ENCODE assay signal across 8 mouse cellular contexts in the genomic region with DNA sequence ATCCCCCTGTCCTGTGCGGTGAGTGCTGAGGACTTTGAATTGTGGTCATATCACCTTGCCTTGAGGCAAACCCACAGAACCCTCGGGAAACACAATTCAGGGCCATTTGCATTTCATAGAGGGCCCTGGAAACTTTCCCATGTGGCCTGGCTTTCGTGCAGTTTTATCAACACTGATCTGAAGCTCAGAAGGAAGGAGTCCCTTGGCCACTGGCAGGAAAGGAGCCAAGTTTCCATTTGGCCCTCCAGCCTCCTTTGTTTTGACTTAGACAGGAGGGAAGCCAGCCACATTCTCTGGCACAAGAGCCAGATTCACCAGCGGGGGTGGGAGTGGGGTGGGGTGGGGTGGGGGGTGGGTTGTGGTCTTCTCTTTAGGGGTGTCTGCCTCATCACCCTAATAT. TPM values are rescaled to one million over a fixed set of nuclear protein-coding genes. Genes with fewer than 3 reads are reported as not detected.
DNase-seq lines count a peak whose midpoint lies in the region; ATAC-seq lines count a peak whose summit lies in the region.

No protein-coding gene starts in this region.

- no peak overlapping the region for H3K4me3 ChIP-seq in forebrain, embryonic 16.5 days (replicated peaks; ENCODE audit: low read length)
- H3K4me3 ChIP-seq in forebrain, embryonic 11.5 days (ENCODE audit: low read depth, low read length) = no peak overlapping the region
- no peak overlapping the region for H3K4me3 ChIP-seq in heart, embryonic 14.5 days (ENCODE audit: control insufficient read depth in 1 of 2, insufficient read depth in 1 of 2, low read depth in 1 of 2, low read length in 2 of 2)
- no peak overlapping the region for H3K4me3 ChIP-seq in liver, embryonic 12.5 days

- H3K27me3 ChIP-seq in forebrain, embryonic 16.5 days (replicated peaks; ENCODE audit: control insufficient read depth, insufficient read depth, low read length) = no peaks in the 10 kb centered on the region
- H3K27me3 ChIP-seq in forebrain, embryonic 11.5 days (ENCODE audit: control insufficient read depth, insufficient read depth, low read length) = no peaks in the 10 kb centered on the region
- no peaks in the 10 kb centered on the region for H3K27me3 ChIP-seq in heart, embryonic 14.5 days (ENCODE audit: control insufficient read depth, insufficient read depth, low read length)
- H3K27me3 ChIP-seq in liver, embryonic 12.5 days (replicated peaks) = no peaks in the 10 kb centered on the region

- peaks cover 5% of the 10 kb centered on the region; the same call in 1 of the 2 replicates for H3K4me1 ChIP-seq in forebrain, embryonic 16.5 days (replicated peaks; ENCODE audit: control insufficient read depth, insufficient read depth, low read length)
- no peaks in the 10 kb centered on the region for H3K4me1 ChIP-seq in forebrain, embryonic 11.5 days (replicated peaks; ENCODE audit: control insufficient read depth, insufficient read depth, low read length)
- H3K4me1 ChIP-seq in heart, embryonic 14.5 days (ENCODE audit: control insufficient read depth in 2 of 2, insufficient read depth in 2 of 2, low read length in 2 of 2) = peaks cover 13 to 18% of the 10 kb centered on the region in 2 experiments
- H3K4me1 ChIP-seq in liver, embryonic 12.5 days = peaks cover 29% of the 10 kb centered on the region

- no peak overlapping the region for H3K27ac ChIP-seq in forebrain, embryonic 16.5 days (ENCODE audit: low read length)
- H3K27ac ChIP-seq in forebrain, embryonic 11.5 days (ENCODE audit: low read depth, low read length) = no peak overlapping the region
- peak overlapping the region; percentile 9 to 15; a peak in 2 of 4 replicates for H3K27ac ChIP-seq in heart, embryonic 14.5 days (replicated peaks in 1 of 2; ENCODE audit: control insufficient read depth in 1 of 2, insufficient read depth in 1 of 2, low read depth in 2 of 2, low read length in 2 of 2)
- H3K27ac ChIP-seq in liver, embryonic 12.5 days = no peak overlapping the region

- H3K4me2 ChIP-seq in forebrain, embryonic 16.5 days (ENCODE audit: low read length) = no peak overlapping the region
- no peak overlapping the region for H3K4me2 ChIP-seq in forebrain, embryonic 11.5 days (ENCODE audit: low read depth, low read length, severe bottlenecking)
- H3K4me2 ChIP-seq in heart, embryonic 14.5 days (ENCODE audit: low read length) = no peak overlapping the region
- H3K4me2 ChIP-seq in liver, embryonic 12.5 days = no peak overlapping the region

- no peak overlapping the region for H3K9ac ChIP-seq in forebrain, embryonic 16.5 days (replicated peaks; ENCODE audit: low read depth, low read length)
- H3K9ac ChIP-seq in forebrain, embryonic 11.5 days (ENCODE audit: low read length) = no peak overlapping the region
- no peak overlapping the region for H3K9ac ChIP-seq in heart, embryonic 14.5 days (ENCODE audit: low read length)
- no peak overlapping the region for H3K9ac ChIP-seq in liver, embryonic 12.5 days

- WGBS in forebrain, embryonic 16.5 days = 24% methylated on average over 4 of the region's 4 CpGs
- WGBS in forebrain, embryonic 11.5 days = 60% methylated on average over 4 of the region's 4 CpGs
- WGBS in heart, embryonic 14.5 days = 21% methylated on average over 4 of the region's 4 CpGs
- 28% methylated on average over 4 of the region's 4 CpGs for WGBS in liver, embryonic 12.5 days (ENCODE audit: insufficient replicate concordance)

- no peaks in the 10 kb centered on the region for H3K36me3 ChIP-seq in forebrain, embryonic 16.5 days (ENCODE audit: control insufficient read depth, insufficient read depth)
- no peaks in the 10 kb centered on the region for H3K36me3 ChIP-seq in forebrain, embryonic 11.5 days (ENCODE audit: control insufficient read depth, insufficient read depth, low read length)
- no peaks in the 10 kb centered on the region for H3K36me3 ChIP-seq in heart, embryonic 14.5 days (ENCODE audit: control insufficient read depth, insufficient read depth, low read length)
- no peaks in the 10 kb centered on the region for H3K36me3 ChIP-seq in liver, embryonic 12.5 days

- DNase-seq in forebrain, embryonic 11.5 days (ENCODE audit: low spot score) = no peak
- DNase-seq in adrenal gland, adult 2 months = peak; percentile 61
- DNase-seq in kidney, postnatal 4 days = peak; percentile 49 to 65
- no peak for DNase-seq in spleen, adult 18-20 months
- no peak for DNase-seq in spleen, postnatal 14 days (ENCODE audit: low spot score in 2 of 2)

- no peaks in the 10 kb centered on the region for H3K9me3 ChIP-seq in forebrain, embryonic 16.5 days (ENCODE audit: control insufficient read depth, low read length)
- no peaks in the 10 kb centered on the region for H3K9me3 ChIP-seq in forebrain, embryonic 11.5 days (ENCODE audit: control insufficient read depth, low read length)
- H3K9me3 ChIP-seq in heart, embryonic 14.5 days (ENCODE audit: control insufficient read depth, low read length) = no peaks in the 10 kb centered on the region
- no peaks in the 10 kb centered on the region for H3K9me3 ChIP-seq in liver, embryonic 12.5 days (replicated peaks)

- peak; percentile 26; the same call in 1 of the 2 replicates for ATAC-seq in forebrain, embryonic 16.5 days
- ATAC-seq in forebrain, embryonic 11.5 days (replicated peaks; ENCODE audit: low FRiP score) = no peak
- peak; percentile 73 for ATAC-seq in heart, embryonic 14.5 days (ENCODE audit: insufficient number of reproducible peaks, insufficient read depth, low FRiP score, low read depth)
- ATAC-seq in liver, embryonic 12.5 days = no peak

RNA-seq across cellular contexts. Expression of gene Klhl25, which starts 41.4 kb away (rescaled TPM):
- polyA plus RNA-seq in forebrain, embryonic 16.5 days (2015; fragmentation: Nextera tagmentation; extraction: Ambion mirVana) = 43.7 and 52.9 TPM in 2 replicates
- 22.5 and 25.8 TPM in 2 replicates for polyA plus RNA-seq in forebrain, embryonic 11.5 days (2014; fragmentation: Nextera tagmentation; extraction: Ambion mirVana)
- 10 to 100 TPM; 13.6 to 20.1 TPM for total RNA-seq in adrenal gland, adult 2 months (2021)
- polyA plus RNA-seq in adrenal gland, adult 2 months (2012; rRNA removed) = 13.4 and 14.9 TPM in 2 replicates
- 8.3 and 9.4 TPM in 2 replicates for polyA plus RNA-seq in heart, embryonic 14.5 days (2014; fragmentation: Nextera tagmentation; extraction: Ambion mirVana)
- polyA plus RNA-seq in liver, embryonic 12.5 days (2016; fragmentation: Nextera tagmentation; extraction: Ambion mirVana) = 12.1 and 12.2 TPM in 2 replicates

Comparison
In these comparisons a context has a peak if more than half of its experiments do, and no peak if none do; other contexts are left out.
1. ATAC-seq: peak in forebrain, embryonic 16.5 days (single experiment) and heart, embryonic 14.5 days (single experiment); none in forebrain, embryonic 11.5 days (single experiment) and liver, embryonic 12.5 days (single experiment).
2. H3K27ac ChIP-seq: peak in heart, embryonic 14.5 days (2 of 2); none in forebrain, embryonic 16.5 days (single experiment), forebrain, embryonic 11.5 days (single experiment) and liver, embryonic 12.5 days (single experiment).
3. DNase-seq: peak in adrenal gland, adult 2 months (single experiment) and kidney, postnatal 4 days (2 of 2); none in forebrain, embryonic 11.5 days (single experiment), spleen, adult 18-20 months (0 of 2) and spleen, postnatal 14 days (0 of 2).